Mouse (Mus musculus) regulatory T cell (primary cell): ENCODE results near the gene Nptx2.

Experiments used
- in situ Hi-C: fragments of 300-600 bp; cut with MboI, MseI; formaldehyde crosslinking; loops from one replicate; pipeline ENCODE4 v1.15.1; 2025; ENCODE audit warnings: high pct_unique_total_duplicates

Gene Nptx2

GRCm38 (mm10) chr5:144565739-144566138, 20.0 kb downstream of the Nptx2 start:
- in situ Hi-C loops = no loop called here

GRCm38 (mm10) chr5:144585100-144585499, 39.4 kb downstream of the Nptx2 start:
- in situ Hi-C loops = no loop called here

GRCm38 (mm10) chr5:144591248-144591880, 45.7 kb downstream of the Nptx2 start:
- in situ Hi-C loops = no loop called here

GRCm38 (mm10) chr5:144594796-144595195, 49.1 kb downstream of the Nptx2 start:
- in situ Hi-C loops = no loop called here
